Mouse (Mus musculus) heart, postnatal 4 days (tissue): Measurements from ENCODE around the gene Olfr380. TPM values are rescaled to one million over a fixed set of nuclear protein-coding genes. Genes with fewer than 3 reads are reported as not detected.

Experiments
- DNase-seq: peaks from one replicate; pipeline ENCODE4 v3.0.0; 2021
- total RNA-seq, 2 experiments: library from RNA; stranded (reverse); gene quantifications; 2 replicates each; pipeline ENCODE4 v1.2.3; 2021

The Olfr380 gene
- total RNA-seq, result not detected

- DNase-seq, result no peak
Observed at GRCm38 (mm10) chr11:73457408-73457807, at the start of gene Olfr380. Olfr380 (minus strand) TSS chr11:73457508.

DNA sequence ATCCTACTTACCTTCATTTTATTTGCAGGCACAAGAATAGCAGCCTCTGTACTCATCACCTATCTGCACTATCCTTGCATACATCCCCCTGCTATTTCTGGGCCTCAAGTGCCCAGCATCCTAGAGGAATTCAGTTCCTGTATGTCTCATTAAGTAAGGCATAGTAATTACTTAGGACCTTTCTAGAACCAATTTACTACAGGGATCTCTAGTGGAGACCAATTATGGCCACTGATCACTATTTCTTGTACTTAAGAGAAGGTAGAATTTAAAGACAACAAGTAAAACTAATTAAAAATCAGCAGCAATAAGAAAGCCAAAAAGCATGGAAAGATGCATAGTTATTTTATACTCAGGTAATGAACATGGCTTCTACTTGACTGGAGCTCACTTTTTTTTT, 34.2 kb upstream of the Olfr380 start, which contains the start of gene Olfr381:
Olfr381 (minus strand) TSS at position 101 of the 400 bp plus-strand sequence.
- no peak for DNase-seq

DNA sequence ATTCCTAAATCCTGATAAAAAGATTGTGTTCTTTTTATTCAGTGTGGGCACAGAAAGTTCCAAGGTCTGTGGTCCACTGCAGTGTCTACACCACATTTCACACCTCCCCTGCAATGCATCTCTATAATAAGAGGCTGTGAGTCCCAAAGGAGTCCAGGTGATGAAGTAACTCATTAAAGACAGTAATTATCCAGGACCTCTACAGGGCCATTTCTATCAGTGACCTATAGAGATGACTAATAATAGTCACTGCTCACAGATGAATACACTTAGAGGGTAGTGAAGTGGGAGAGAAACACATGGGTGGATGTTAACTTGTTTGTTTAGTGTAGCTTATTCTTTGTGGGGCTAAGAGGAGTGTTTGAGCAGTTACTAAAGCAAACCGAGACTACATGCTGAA, 28.9 kb downstream of the Olfr380 start, which contains the start of gene Olfr378:
Olfr378 (minus strand) TSS at position 101 of the 400 bp plus-strand sequence.
- DNase-seq, result no peak

Other genes starting within 250 kb of the Olfr380 start
- not detected for gene Trpv1, start 223.2 kb downstream of the Olfr380 start, total RNA-seq
- gene Trpv3, start 190.1 kb downstream of the Olfr380 start, total RNA-seq, result under 1 TPM; 0.07 to 0.10 TPM
- gene Aspa, start 127.9 kb downstream of the Olfr380 start, total RNA-seq, result under 1 TPM; 0.27 to 0.57 TPM
- gene Gm49340, start 127.8 kb downstream of the Olfr380 start, total RNA-seq, result not detected
- gene Spata22, start 127.8 kb downstream of the Olfr380 start, total RNA-seq, result not detected
- gene Olfr20, start 106.7 kb downstream of the Olfr380 start, total RNA-seq, result not detected
- gene Olfr376, start 86.3 kb downstream of the Olfr380 start, total RNA-seq, result not detected
- not detected for gene Olfr1, start 57.9 kb downstream of the Olfr380 start, total RNA-seq
- gene Olfr378, start 29.0 kb downstream of the Olfr380 start, total RNA-seq, result not detected
- not detected for gene Olfr381, start 34.1 kb upstream of the Olfr380 start, total RNA-seq
- gene Olfr382, start 59.7 kb upstream of the Olfr380 start, total RNA-seq, result not detected
- not detected for gene Olfr385, start 135.5 kb upstream of the Olfr380 start, total RNA-seq
- gene Olfr384, start 141.1 kb upstream of the Olfr380 start, total RNA-seq, result not detected
- not detected for gene Zfp735, start 231.3 kb upstream of the Olfr380 start, total RNA-seq